ENCODE assay signal across 8 mouse cellular contexts in genomic region chr11:94243422-94244180, GRCm38 (mm10). TPM values are rescaled to one million over a fixed set of nuclear protein-coding genes. Genes with fewer than 3 reads are reported as not detected.
DNase-seq lines count a peak whose midpoint lies in the region; ATAC-seq and TF ChIP-seq lines count a peak whose summit lies in the region.

No protein-coding gene starts in this region.

- H3K4me3 ChIP-seq in testis, adult 2 months (ENCODE audit: control insufficient read depth, low read depth, low read length): no peak overlapping the region; the same call in 1 of the 2 replicates
- H3K4me3 ChIP-seq in forebrain, embryonic 14.5 days (ENCODE audit: low read depth, low read length): peak overlapping the region; percentile 17; the same call in 1 of the 2 replicates
- H3K4me3 ChIP-seq in limb, embryonic 14.5 days (replicated peaks; ENCODE audit: low read length): peak overlapping the region; percentile 27
- H3K4me3 ChIP-seq in stomach, embryonic 14.5 days (ENCODE audit: low read depth, low read length): peak overlapping the region; percentile 24

- peak overlapping the region; percentile 47 for H3K4me2 ChIP-seq in forebrain, embryonic 14.5 days (ENCODE audit: low read length)
- peak overlapping the region; percentile 58 for H3K4me2 ChIP-seq in limb, embryonic 14.5 days (replicated peaks; ENCODE audit: low read depth, low read length, severe bottlenecking)
- peak overlapping the region; percentile 58 for H3K4me2 ChIP-seq in stomach, embryonic 14.5 days (replicated peaks; ENCODE audit: low read depth, low read length)

- no peaks in the 10 kb centered on the region for H3K27me3 ChIP-seq in testis, adult 2 months (ENCODE audit: control insufficient read depth, insufficient read depth, low read length)
- no peaks in the 10 kb centered on the region for H3K27me3 ChIP-seq in forebrain, embryonic 14.5 days (replicated peaks; ENCODE audit: control insufficient read depth, insufficient read depth, low read length)
- no peaks in the 10 kb centered on the region for H3K27me3 ChIP-seq in limb, embryonic 14.5 days (ENCODE audit: control insufficient read depth, insufficient read depth, low read length)
- no peaks in the 10 kb centered on the region for H3K27me3 ChIP-seq in stomach, embryonic 14.5 days (ENCODE audit: control insufficient read depth, insufficient read depth, low read length)

- DNase-seq in testis, postnatal 14 days (ENCODE audit: low spot score): no peak
- no peak for DNase-seq in forebrain, embryonic 14.5 days (ENCODE audit: low spot score)
- DNase-seq in limb, embryonic 14.5 days (ENCODE audit: low spot score): no peak
- no peak for DNase-seq in cerebellum, adult 9-10 months
- DNase-seq in cerebellum, postnatal 4 days (ENCODE audit: low spot score in 2 of 2): no peak

- TF ChIP-seq POLR2A in testis, adult 2 months (IDR thresholded peaks at IDR 0.05; ENCODE audit: control insufficient read depth, low read depth, low read length): no peak
- TF ChIP-seq POLR2A in limb, embryonic 14.5 days (IDR thresholded peaks at IDR 0.05; ENCODE audit: borderline replicate concordance, extremely low read depth, insufficient read depth, insufficient read length): no peak

- no peak for TF ChIP-seq CTCF in testis, adult 2 months (IDR thresholded peaks at IDR 0.05; ENCODE audit: control insufficient read depth, insufficient read depth, insufficient replicate concordance, low read depth, low read length)

- 38% methylated on average over 15 of the region's 15 CpGs for WGBS in forebrain, embryonic 14.5 days
- WGBS in limb, embryonic 14.5 days: 17% methylated on average over 15 of the region's 15 CpGs
- 30% methylated on average over 15 of the region's 15 CpGs for WGBS in stomach, embryonic 14.5 days

- H3K9ac ChIP-seq in forebrain, embryonic 14.5 days (ENCODE audit: low read length): peak overlapping the region; percentile 54; the same call in 1 of the 2 replicates
- peak overlapping the region; percentile 45; the same call in 1 of the 2 replicates for H3K9ac ChIP-seq in limb, embryonic 14.5 days (ENCODE audit: low read depth, low read length, severe bottlenecking)
- no peak overlapping the region for H3K9ac ChIP-seq in stomach, embryonic 14.5 days (replicated peaks; ENCODE audit: low read depth, low read length)

- peaks cover 15% of the 10 kb centered on the region for H3K4me1 ChIP-seq in testis, adult 2 months (ENCODE audit: control insufficient read depth, insufficient read depth, low read length)
- H3K4me1 ChIP-seq in forebrain, embryonic 14.5 days (ENCODE audit: control insufficient read depth, insufficient read depth, low read length): peaks cover 33% of the 10 kb centered on the region
- peaks cover 66% of the 10 kb centered on the region for H3K4me1 ChIP-seq in limb, embryonic 14.5 days (ENCODE audit: control insufficient read depth, insufficient read depth, low read length)
- H3K4me1 ChIP-seq in stomach, embryonic 14.5 days (ENCODE audit: control insufficient read depth, insufficient read depth, low read length): peaks cover 27% of the 10 kb centered on the region

- H3K9me3 ChIP-seq in forebrain, embryonic 14.5 days (replicated peaks; ENCODE audit: control insufficient read depth, low read length): no peaks in the 10 kb centered on the region
- H3K9me3 ChIP-seq in limb, embryonic 14.5 days (ENCODE audit: control insufficient read depth, low read length): no peaks in the 10 kb centered on the region
- no peaks in the 10 kb centered on the region for H3K9me3 ChIP-seq in stomach, embryonic 14.5 days (ENCODE audit: control insufficient read depth, low read depth, low read length)

- peak overlapping the region; percentile 3; the same call in 1 of the 2 replicates for H3K27ac ChIP-seq in testis, adult 2 months (ENCODE audit: control insufficient read depth, insufficient read depth, low read depth, low read length)
- no peak overlapping the region for H3K27ac ChIP-seq in forebrain, embryonic 14.5 days (ENCODE audit: low read depth, low read length)
- H3K27ac ChIP-seq in limb, embryonic 14.5 days (replicated peaks; ENCODE audit: low read depth, low read length): peak overlapping the region; percentile 87
- H3K27ac ChIP-seq in stomach, embryonic 14.5 days (ENCODE audit: low read length): peak overlapping the region; percentile 71; the same call in 1 of the 2 replicates

- no peak; the same call in 1 of the 2 replicates for ATAC-seq in forebrain, embryonic 14.5 days
- ATAC-seq in limb, embryonic 14.5 days (ENCODE audit: low FRiP score, low read depth): peak; percentile 9; the same call in 1 of the 2 replicates
- ATAC-seq in stomach, embryonic 14.5 days (ENCODE audit: insufficient number of reproducible peaks, insufficient read depth, low FRiP score, low read depth): no peak
- ATAC-seq in erythroblast, adult 5-6 weeks (replicated peaks; ENCODE audit: low FRiP score, poor library complexity, severe bottlenecking): no peak

- H3K36me3 ChIP-seq in testis, adult 2 months (ENCODE audit: control insufficient read depth, insufficient read depth, low read length): no peaks in the 10 kb centered on the region
- H3K36me3 ChIP-seq in forebrain, embryonic 14.5 days (ENCODE audit: control insufficient read depth, insufficient read depth, low read length): no peaks in the 10 kb centered on the region
- H3K36me3 ChIP-seq in limb, embryonic 14.5 days (ENCODE audit: control insufficient read depth, insufficient read depth, low read length): no peaks in the 10 kb centered on the region
- H3K36me3 ChIP-seq in stomach, embryonic 14.5 days (ENCODE audit: control insufficient read depth, insufficient read depth, low read length): no peaks in the 10 kb centered on the region

RNA-seq across cellular contexts. Expression of gene Wfikkn2, which starts 2.2 kb away (rescaled TPM):
- 0.55 and 0.59 TPM in 2 replicates for polyA plus RNA-seq in testis, adult 2 months (2012; rRNA removed)
- 3.7 and 4.2 TPM in 2 replicates for polyA plus RNA-seq in forebrain, embryonic 14.5 days (2014; fragmentation: Nextera tagmentation; extraction: Ambion mirVana)
- polyA plus RNA-seq in limb, embryonic 14.5 days (2012; rRNA removed): 19.9 and 25.1 TPM in 2 replicates
- polyA plus RNA-seq in limb, embryonic 14.5 days (2014; fragmentation: Nextera tagmentation; extraction: Ambion mirVana): 9.2 and 9.7 TPM in 2 replicates
- 1.3 and 1.6 TPM in 2 replicates for polyA plus RNA-seq in stomach, embryonic 14.5 days (2014; fragmentation: Nextera tagmentation; extraction: Ambion mirVana)
- not detected in 2 replicates for total RNA-seq in erythroblast, adult 5-6 weeks (2015; ENCODE audit: low replicate concordance)
- not detected in 2 replicates for total RNA-seq in erythroblast, adult 5-6 weeks (2017; ENCODE audit: low replicate concordance)

RNA-seq across cellular contexts. Expression of gene Tob1, which starts 32.3 kb away (rescaled TPM):
- polyA plus RNA-seq in testis, adult 2 months (2012; rRNA removed): 40.5 and 43.2 TPM in 2 replicates
- 32.4 and 37.5 TPM in 2 replicates for polyA plus RNA-seq in forebrain, embryonic 14.5 days (2014; fragmentation: Nextera tagmentation; extraction: Ambion mirVana)
- polyA plus RNA-seq in limb, embryonic 14.5 days (2012; rRNA removed): 28.4 and 29.7 TPM in 2 replicates
- polyA plus RNA-seq in limb, embryonic 14.5 days (2014; fragmentation: Nextera tagmentation; extraction: Ambion mirVana): 34.8 and 37.3 TPM in 2 replicates
- 24.2 and 30.5 TPM in 2 replicates for polyA plus RNA-seq in stomach, embryonic 14.5 days (2014; fragmentation: Nextera tagmentation; extraction: Ambion mirVana)
- total RNA-seq in erythroblast, adult 5-6 weeks (2015; ENCODE audit: low replicate concordance): 3.5 and 6.1 TPM in 2 replicates
- 5.3 and 7.5 TPM in 2 replicates for total RNA-seq in erythroblast, adult 5-6 weeks (2017; ENCODE audit: low replicate concordance)

RNA-seq across cellular contexts. Expression of gene Gm21885, which starts 38.1 kb away (rescaled TPM):
- not detected in 2 replicates for polyA plus RNA-seq in testis, adult 2 months (2012; rRNA removed)
- not detected in 2 replicates for polyA plus RNA-seq in forebrain, embryonic 14.5 days (2014; fragmentation: Nextera tagmentation; extraction: Ambion mirVana)
- polyA plus RNA-seq in limb, embryonic 14.5 days (2012; rRNA removed): not detected in 2 replicates
- 0.44 and 0.84 TPM in 2 replicates for polyA plus RNA-seq in limb, embryonic 14.5 days (2014; fragmentation: Nextera tagmentation; extraction: Ambion mirVana)
- 0.56 TPM in 1 of 2 replicates, not detected in the other for polyA plus RNA-seq in stomach, embryonic 14.5 days (2014; fragmentation: Nextera tagmentation; extraction: Ambion mirVana)
- total RNA-seq in erythroblast, adult 5-6 weeks (2015; ENCODE audit: low replicate concordance): not detected in 2 replicates
- not detected in 2 replicates for total RNA-seq in erythroblast, adult 5-6 weeks (2017; ENCODE audit: low replicate concordance)
